Mouse (Mus musculus): ENCODE measurements around the gene Igf2bp3. TPM values are rescaled to one million over a fixed set of nuclear protein-coding genes. Genes with fewer than 3 reads are reported as not detected.

Igf2bp3 gene
- total and polyA plus RNA-seq, 3 experiments, result 18.4 to 35.6 (median 22.0) TPM

DNA sequence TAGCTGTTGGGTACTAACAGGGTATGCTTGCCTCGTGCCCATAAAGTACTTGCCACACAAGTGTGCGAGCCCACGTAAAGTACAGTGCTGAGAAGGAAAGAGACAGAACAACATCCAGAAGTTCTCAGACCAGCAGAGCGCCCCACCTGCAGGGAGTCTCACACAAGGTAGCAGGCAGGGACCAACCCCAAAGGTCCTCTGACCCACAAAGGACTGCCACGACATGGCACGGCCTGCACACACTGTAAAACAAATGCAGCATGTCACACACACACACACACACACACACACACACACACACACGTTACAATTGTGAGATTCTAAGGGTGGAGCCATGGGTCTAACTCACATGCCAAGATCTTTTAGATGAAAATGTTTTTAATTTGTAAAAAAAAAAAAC lies 66.4 kb downstream of the Igf2bp3 start:
- Histone ChIP-seq H3K9me3 (replicated peaks; ENCODE audit: low read length) (no peaks in the 10 kb centered on the region), H3K36me3 (replicated peaks in 1 of 2; ENCODE audit: control insufficient read depth in 1 of 2, insufficient read depth in 1 of 2, low read length in 1 of 2) (peaks cover 0 to 32% of the 10 kb centered on the region in 2 experiments), H3K4me1 (ENCODE audit: control insufficient read depth in 1 of 2, insufficient read depth in 2 of 2) (peaks cover 0 to 15% of the 10 kb centered on the region in 2 experiments; a peak in 1 of 4 replicates), H3K4me3 (replicated peaks in 1 of 3; ENCODE audit: low read depth in 2 of 3, low read length in 2 of 3, poor library complexity in 1 of 3) (no peak overlapping the region), H3K9ac (ENCODE audit: insufficient read depth, low read depth) (no peak overlapping the region), H3K79me2 (replicated peaks; ENCODE audit: control insufficient read depth, extremely low read depth, insufficient read depth, poor library complexity, severe bottlenecking) (no peaks in the 10 kb centered on the region), H3K27ac (ENCODE audit: insufficient read depth, low read depth) (no peak overlapping the region), H3K27me3 (replicated peaks) (no peaks in the 10 kb centered on the region), H3K4me2 (ENCODE audit: insufficient read depth, low read depth, poor library complexity, severe bottlenecking) (no peak overlapping the region)
- in situ Hi-C loops (cut with MboI; ENCODE audit: low pct_ligation_motif_present, low pct_unique_long_range_greater_than_20kb, low sequenced_read_pairs) (no loop called here), dilution Hi-C loops (cut with MboI; ENCODE audit: extremely low pct_ligation_motif_present, extremely low pct_unique_long_range_greater_than_20kb, low sequenced_read_pairs) (no loop called here)
- DNase-seq (ENCODE audit: extremely low read depth), result no peak
- TF ChIP-seq CHD2 (IDR thresholded peaks at IDR 0.05; ENCODE audit: low read length) (no peak), POLR2A (IDR thresholded peaks at IDR 0.05; ENCODE audit: low read depth, low read length) (no peak), MAX (IDR thresholded peaks at IDR 0.05; ENCODE audit: low read length) (no peak), TBP (conservative IDR thresholded peaks at IDR 0.05; ENCODE audit: low read depth, low read length) (no peak), HCFC1 (IDR thresholded peaks at IDR 0.05; ENCODE audit: low read depth, low read length) (no peak)

DNA sequence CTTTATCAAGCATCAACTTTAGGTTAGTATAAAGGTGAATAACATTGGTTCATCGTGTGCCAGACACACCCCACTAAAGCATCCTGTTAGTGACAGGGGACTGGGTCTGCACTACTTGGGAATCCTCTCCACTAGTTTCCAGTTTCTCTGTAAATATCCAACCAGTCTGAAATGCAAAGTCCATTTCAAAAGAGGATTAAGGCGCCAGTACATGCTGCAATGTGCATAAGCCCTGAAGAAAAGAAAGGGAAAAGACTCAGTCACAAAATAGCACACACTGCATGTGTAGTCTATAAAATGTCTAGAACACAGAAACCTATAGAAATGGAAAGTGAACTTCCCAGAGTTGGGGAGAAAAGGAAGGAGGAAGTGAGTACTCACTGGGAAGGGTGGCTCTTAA lies 68.3 kb downstream of the Igf2bp3 start:
- Histone ChIP-seq H3K4me1 (ENCODE audit: control insufficient read depth in 1 of 2, insufficient read depth in 2 of 2) (peaks cover 0 to 15% of the 10 kb centered on the region in 2 experiments; a peak in 2 of 4 replicates), H3K36me3 (replicated peaks in 1 of 2; ENCODE audit: control insufficient read depth in 1 of 2, insufficient read depth in 1 of 2, low read length in 1 of 2) (peaks cover 0 to 36% of the 10 kb centered on the region in 2 experiments), H3K4me2 (ENCODE audit: insufficient read depth, low read depth, poor library complexity, severe bottlenecking) (no peak overlapping the region), H3K27ac (ENCODE audit: insufficient read depth, low read depth) (no peak overlapping the region), H3K9me3 (replicated peaks; ENCODE audit: low read length) (no peaks in the 10 kb centered on the region), H3K4me3 (replicated peaks in 1 of 3; ENCODE audit: low read depth in 2 of 3, low read length in 2 of 3, poor library complexity in 1 of 3) (no peak overlapping the region), H3K79me2 (replicated peaks; ENCODE audit: control insufficient read depth, extremely low read depth, insufficient read depth, poor library complexity, severe bottlenecking) (no peaks in the 10 kb centered on the region), H3K9ac (ENCODE audit: insufficient read depth, low read depth) (no peak overlapping the region), H3K27me3 (replicated peaks) (no peaks in the 10 kb centered on the region)
- dilution Hi-C loops (cut with MboI; ENCODE audit: extremely low pct_ligation_motif_present, extremely low pct_unique_long_range_greater_than_20kb, low sequenced_read_pairs), result no loop called here
- in situ Hi-C loops (cut with MboI; ENCODE audit: low pct_ligation_motif_present, low pct_unique_long_range_greater_than_20kb, low sequenced_read_pairs), result no loop called here
- TF ChIP-seq USF1 (IDR thresholded peaks at IDR 0.05; ENCODE audit: low read depth, low read length) (no peak), ELF1 (IDR thresholded peaks at IDR 0.05; ENCODE audit: low read depth, low read length) (no peak), CHD1 (IDR thresholded peaks at IDR 0.05; ENCODE audit: low read depth, low read length) (no peak), CHD2 (IDR thresholded peaks at IDR 0.05; ENCODE audit: low read length) (no peak), TBP (conservative IDR thresholded peaks at IDR 0.05; ENCODE audit: low read depth, low read length) (no peak), MEF2A (IDR thresholded peaks at IDR 0.05; ENCODE audit: borderline replicate concordance, low read depth, low read length) (no peak), JUND (conservative IDR thresholded peaks at IDR 0.05; ENCODE audit: low read depth, low read length) (no peak), ETS1 (conservative IDR thresholded peaks at IDR 0.05; ENCODE audit: low read depth, low read length) (no peak), MYC (IDR thresholded peaks at IDR 0.05; ENCODE audit: low read depth, low read length) (no peak), ZNF384 (IDR thresholded peaks at IDR 0.05; ENCODE audit: low read depth, low read length) (no peak), MAZ (IDR thresholded peaks at IDR 0.05; ENCODE audit: low read depth, low read length) (no peak), USF2 (conservative IDR thresholded peaks at IDR 0.05; ENCODE audit: low read depth, low read length) (no peak), MAX (IDR thresholded peaks at IDR 0.05; ENCODE audit: low read length) (no peak), HCFC1 (IDR thresholded peaks at IDR 0.05; ENCODE audit: low read depth, low read length) (no peak), RAD21 (IDR thresholded peaks at IDR 0.05; ENCODE audit: low read depth, low read length) (no peak), EP300 (IDR thresholded peaks at IDR 0.05; ENCODE audit: low read length) (no peak), NRF1 (IDR thresholded peaks at IDR 0.05; ENCODE audit: low read depth, low read length) (no peak), SIN3A (IDR thresholded peaks at IDR 0.05; ENCODE audit: low read length) (no peak), IRF4 (IDR thresholded peaks at IDR 0.05; ENCODE audit: low read depth, low read length) (no peak)
- DNase-seq (ENCODE audit: extremely low read depth), result no peak
